Mouse (Mus musculus) cerebellum, postnatal 14 days (tissue): ENCODE data around the gene Ubqln4.

ENCODE experiments used
- DNase-seq, 2 experiments: peaks; one replicate each; pipeline ENCODE4 v3.0.0; 2021; ENCODE audit warnings: mixed read lengths in 2 of 2

Gene Ubqln4

DNA sequence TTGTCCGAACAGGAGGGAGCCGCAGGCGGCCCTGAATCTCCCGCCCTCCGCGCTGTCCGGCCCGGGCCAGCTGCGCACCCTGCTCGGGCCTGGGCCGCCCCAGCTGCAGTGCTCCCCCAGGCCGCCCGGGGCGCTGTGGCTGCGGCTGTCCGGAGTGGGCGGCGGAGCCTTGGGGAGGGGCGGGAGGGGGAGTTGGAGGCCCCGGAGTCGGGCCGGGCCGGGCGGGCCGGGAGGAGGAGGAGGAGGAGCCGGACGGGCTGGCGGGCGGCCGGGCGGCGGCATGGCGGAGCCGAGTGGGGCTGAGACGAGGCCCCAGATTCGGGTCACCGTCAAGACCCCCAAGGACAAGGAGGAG, at the start of gene Ubqln4:
Gene Ubqln4, plus strand, starts transcription at position 234 of the 355 bp plus-strand sequence.
- DNase-seq: peak; percentile 93 to 95

- no peak for DNase-seq
Observed at GRCm38 (mm10) chr3:88503881-88504746, 49.4 kb upstream of the Ubqln4 start.

DNA sequence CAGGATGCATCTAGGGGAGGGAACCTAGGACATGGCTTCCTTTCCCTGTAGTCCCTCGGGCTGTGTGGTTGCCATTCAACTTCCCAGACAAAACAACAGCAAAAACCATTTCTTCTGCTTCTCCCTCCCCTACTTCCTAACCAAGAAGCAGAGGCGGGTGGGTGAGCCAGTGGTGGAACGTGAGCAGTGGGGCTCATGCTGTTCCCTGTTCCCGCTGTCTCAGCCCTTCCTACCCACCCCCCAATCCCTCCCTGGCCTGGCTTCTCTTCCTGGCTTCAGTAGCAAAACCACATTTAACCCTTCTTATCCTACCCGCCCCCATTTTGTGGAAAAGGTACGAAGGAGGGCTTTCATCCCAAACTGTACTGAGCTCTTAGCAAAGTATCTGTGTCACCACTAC, 48.5 kb upstream of the Ubqln4 start:
- DNase-seq: no peak

GRCm38 (mm10) chr3:88505765-88506164, 47.8 kb upstream of the Ubqln4 start:
- no peak for DNase-seq

GRCm38 (mm10) chr3:88509250-88509649, 44.3 kb upstream of the Ubqln4 start:
- DNase-seq: no peak

- DNase-seq: peak; percentile 94 to 97
Observed at GRCm38 (mm10) chr3:88509692-88510420, 43.7 kb upstream of the Ubqln4 start, which contains the start of gene Lmna. Lmna (minus strand) TSS chr3:88509956.

DNA sequence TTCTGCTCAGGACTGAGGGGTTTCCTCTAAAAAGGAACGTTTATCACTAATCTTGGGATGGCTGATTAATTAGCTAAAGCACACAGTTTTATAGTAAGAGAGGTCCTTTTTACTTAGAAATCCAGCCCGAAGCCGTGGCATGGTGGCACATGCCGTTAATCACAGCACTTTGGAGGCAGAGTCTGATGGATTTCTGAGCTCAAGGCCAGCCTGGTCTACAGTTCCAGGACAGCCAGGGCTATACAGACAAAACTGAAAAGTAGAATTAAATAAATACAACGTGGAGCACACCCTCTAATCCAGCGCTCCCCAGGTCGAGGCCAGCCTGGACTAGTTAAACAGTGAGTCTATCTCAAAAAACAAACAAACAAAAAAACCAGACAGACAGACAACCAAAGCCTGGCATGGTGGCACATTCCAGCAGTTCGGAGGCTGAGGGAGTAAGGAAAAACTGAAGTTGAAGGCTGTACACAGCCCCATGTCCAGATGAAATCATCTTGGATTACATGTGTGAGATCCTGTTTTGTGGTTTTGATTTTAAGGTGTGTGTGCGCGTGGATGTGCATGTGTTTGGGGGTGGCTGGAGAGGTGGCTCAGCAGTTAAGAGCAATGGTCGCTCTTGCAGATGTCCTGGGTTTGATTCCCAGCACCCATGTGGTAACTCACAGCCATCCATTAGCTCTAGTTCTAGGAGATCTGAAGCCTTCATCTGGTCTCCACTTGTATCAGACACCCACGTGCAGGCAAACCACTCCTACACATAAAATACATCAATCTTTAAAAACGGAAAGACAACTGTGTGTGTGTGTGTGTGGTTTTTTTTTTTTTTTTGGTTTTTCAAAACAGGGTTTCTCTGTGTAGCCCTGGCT, 42.9 kb upstream of the Ubqln4 start:
- DNase-seq: no peak

DNA sequence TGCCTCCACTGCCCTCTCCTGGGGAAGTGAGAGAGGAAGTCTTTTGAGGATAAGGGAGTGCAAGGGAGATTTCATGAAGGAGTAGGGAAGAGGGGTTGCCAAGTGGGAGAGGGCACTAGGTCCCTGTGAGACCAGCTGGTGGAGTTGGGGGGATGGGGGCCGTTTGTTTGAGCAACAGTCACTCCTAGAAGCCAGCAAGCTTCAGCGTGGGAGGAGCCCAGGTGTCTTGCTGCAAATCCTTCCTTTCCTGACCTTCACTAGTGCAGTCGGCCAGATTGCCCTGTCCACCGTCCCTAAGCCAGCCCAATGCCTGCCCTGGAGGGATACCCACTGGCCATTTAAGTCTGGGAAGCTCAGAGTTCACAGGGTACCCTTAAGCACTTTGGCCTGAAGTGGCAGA, 42.0 kb upstream of the Ubqln4 start:
- no peak for DNase-seq

- DNase-seq: no peak
Observed at GRCm38 (mm10) chr3:88512141-88512895, 41.2 kb upstream of the Ubqln4 start.

- DNase-seq: no peak
Observed at GRCm38 (mm10) chr3:88512896-88513545, 40.5 kb upstream of the Ubqln4 start.

DNA sequence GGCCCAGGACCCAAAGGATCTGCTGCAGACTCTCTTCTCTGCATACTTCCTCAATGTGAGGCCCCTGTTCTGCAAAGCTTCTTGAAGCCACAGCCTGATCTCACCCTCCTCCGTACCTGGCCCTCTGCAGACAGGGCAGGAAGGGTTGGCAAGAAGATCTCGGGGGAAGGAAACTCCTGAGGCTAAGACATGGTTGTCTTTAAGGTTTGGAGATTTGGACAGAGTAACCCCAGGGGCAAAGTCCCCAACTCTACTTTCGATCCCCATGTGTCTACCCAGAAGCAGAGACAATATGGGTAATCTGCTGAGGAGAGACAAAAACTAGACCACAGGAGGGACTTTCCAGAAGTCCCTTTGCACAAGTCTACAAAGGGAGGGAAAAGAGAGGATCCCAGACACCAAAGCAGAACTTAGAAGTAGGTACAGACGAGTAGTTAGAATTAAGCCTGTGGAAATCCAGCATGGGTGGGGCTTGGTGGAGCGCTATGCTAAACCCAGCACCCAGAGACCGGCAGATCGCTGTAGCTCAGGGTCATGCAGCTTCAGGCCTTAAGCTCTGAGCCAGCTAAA, 39.9 kb upstream of the Ubqln4 start:
- no peak for DNase-seq

DNA sequence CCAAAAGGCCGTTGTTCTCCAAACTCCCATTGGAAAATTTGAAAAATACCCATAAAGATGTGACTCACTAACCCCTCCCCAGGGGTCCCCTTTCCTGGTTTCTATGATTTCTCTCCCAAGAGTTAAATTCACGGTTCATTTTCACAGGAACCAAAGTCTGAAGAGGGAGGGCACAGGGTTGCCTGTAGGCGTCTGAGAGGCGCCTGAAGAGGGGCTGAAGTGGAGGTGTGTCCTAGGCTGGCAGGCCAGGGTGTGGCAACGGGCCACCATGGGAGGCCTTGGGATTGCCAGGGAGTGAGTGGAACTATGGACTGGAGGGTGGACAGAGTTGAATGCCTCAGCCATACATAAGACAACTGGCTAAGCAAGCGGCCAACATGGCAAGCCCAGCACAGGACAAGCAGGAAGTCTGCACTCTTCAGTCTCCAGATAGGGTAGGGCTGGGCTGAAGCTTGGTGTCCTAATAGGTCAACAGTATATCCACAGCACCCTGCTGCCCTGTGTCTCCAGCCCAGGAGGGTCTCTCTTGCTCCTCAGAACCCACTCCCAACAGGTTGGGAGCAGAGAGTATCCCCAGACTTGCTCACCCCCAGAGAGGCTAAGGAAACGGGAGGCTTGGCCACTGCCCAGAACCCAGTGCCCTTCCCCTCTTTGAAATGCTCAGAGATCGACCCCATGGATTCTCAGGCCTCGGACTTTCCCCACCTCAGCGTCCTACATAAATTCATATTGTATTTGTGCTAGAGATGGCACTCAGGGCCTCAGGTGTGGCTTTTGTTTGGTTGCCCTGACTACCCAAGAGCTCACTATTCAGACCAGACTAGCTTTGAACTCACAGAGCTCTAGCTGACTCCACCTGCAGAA, 39.1 kb upstream of the Ubqln4 start:
- DNase-seq: no peak

- no peak for DNase-seq
Observed at GRCm38 (mm10) chr3:88515095-88515386, 38.5 kb upstream of the Ubqln4 start.

- no peak for DNase-seq
Observed at GRCm38 (mm10) chr3:88516407-88516806, 37.2 kb upstream of the Ubqln4 start.

- DNase-seq: no peak
Observed at GRCm38 (mm10) chr3:88518411-88518810, 35.1 kb upstream of the Ubqln4 start.

- DNase-seq: no peak
Observed at GRCm38 (mm10) chr3:88520078-88520477, 33.5 kb upstream of the Ubqln4 start.

GRCm38 (mm10) chr3:88521156-88521555, 32.4 kb upstream of the Ubqln4 start:
- DNase-seq: no peak

DNA sequence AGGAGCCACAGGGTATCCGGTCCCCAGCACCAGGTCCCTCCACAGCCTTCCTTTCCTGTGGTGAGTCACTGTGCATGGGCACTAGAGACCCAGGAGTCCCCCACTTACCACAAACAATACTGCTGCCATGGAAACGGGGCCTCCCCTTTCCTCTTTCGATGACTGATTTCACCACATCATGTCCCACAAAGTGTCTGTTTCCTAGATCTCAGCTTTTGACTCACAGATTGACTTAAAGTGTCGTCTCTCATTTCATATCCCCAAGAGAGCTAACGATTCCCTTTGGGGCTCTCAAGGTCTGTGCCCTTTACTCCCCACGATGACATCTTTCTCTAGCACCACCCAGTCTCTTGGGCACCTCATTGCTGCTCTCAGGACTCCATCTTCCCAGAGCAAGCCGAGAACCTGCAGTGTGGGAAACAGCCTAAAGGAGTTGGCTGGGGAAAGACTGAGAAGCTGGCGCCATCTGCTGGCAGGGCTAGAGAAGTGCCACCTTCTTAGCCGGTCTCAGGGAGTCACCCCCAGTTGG, 31.7 kb upstream of the Ubqln4 start:
- DNase-seq: peak; percentile 68 to 75

DNA sequence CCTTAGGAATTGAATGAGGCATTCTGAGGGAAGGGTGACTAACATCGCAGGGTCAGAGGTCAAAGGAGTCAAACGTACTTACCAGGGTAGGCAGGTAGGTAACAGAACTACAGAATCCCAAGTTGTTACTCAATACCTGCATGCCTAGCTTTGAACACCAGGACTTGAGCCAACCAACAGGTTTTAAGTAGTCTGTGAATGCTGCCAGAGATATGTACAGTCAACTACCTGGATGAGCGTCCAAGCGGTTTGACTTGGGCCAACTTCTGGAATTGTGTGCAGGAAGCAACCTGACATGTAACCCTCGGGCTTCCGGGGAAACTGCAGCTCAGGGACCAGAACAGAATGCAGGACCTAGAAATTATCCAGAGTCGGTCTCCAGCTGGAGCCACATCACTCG, 30.5 kb upstream of the Ubqln4 start:
- no peak for DNase-seq

GRCm38 (mm10) chr3:88525021-88525420, 28.5 kb upstream of the Ubqln4 start:
- no peak for DNase-seq
